Mouse (Mus musculus) liver, embryonic 12.5 days (tissue): Measurements from ENCODE around the gene Mcf2l. TPM values are rescaled to one million over a fixed set of nuclear protein-coding genes. Genes with fewer than 3 reads are reported as not detected.

Experiments
- ATAC-seq: fragments of 200-750 bp; cut with Nextera tagmentation; 2 replicates; pipeline ENCODE4 v1.8.0; 2017; ENCODE audit warnings: moderate number of reproducible peaks, mild to moderate bottlenecking, moderate library complexity
- H3K27ac ChIP-seq: fragments of 300-500 bp; sonication (generic); 2 replicates; pipeline ENCODE4 v1.5.1; 2016; ENCODE audit warnings: mild to moderate bottlenecking
- H3K27me3 ChIP-seq: fragments of 300-500 bp; sonication (generic); replicated peaks from 2 replicates; pipeline ENCODE4 v1.6.1; 2016; ENCODE audit warnings: mild to moderate bottlenecking, moderate library complexity
- H3K36me3 ChIP-seq: fragments of 300-500 bp; sonication (generic); 2 replicates; pipeline ENCODE4 v1.6.1; 2016; ENCODE audit warnings: mild to moderate bottlenecking, moderate library complexity
- H3K4me1 ChIP-seq: fragments of 300-500 bp; sonication (generic); 2 replicates; pipeline ENCODE4 v1.6.1; 2016
- H3K4me2 ChIP-seq: fragments of 300-500 bp; sonication (generic); 2 replicates; pipeline ENCODE4 v1.6.1; 2016; ENCODE audit warnings: mild to moderate bottlenecking, moderate library complexity
- H3K4me3 ChIP-seq: fragments of 300-500 bp; sonication (generic); 2 replicates; pipeline ENCODE4 v1.5.1; 2016; ENCODE audit warnings: mild to moderate bottlenecking, moderate library complexity
- H3K9ac ChIP-seq: fragments of 300-500 bp; sonication (generic); 2 replicates; pipeline ENCODE4 v1.6.1; 2016; ENCODE audit warnings: mild to moderate bottlenecking, moderate library complexity
- H3K9me3 ChIP-seq: fragments of 300-500 bp; sonication (generic); replicated peaks from 2 replicates; pipeline ENCODE4 v1.6.1; 2016; ENCODE audit warnings: mild to moderate bottlenecking, moderate library complexity
- WGBS: fragments of 180-500 bp; shearing (Covaris S2); methylation state at CpG from one replicate; pipeline ENCODE4 v1.1.7; 2016; ENCODE audit not compliant: insufficient replicate concordance; 5-methylcytosine and 5-hydroxymethylcytosine counted together
- polyA plus RNA-seq: library from polyadenylated mRNA; unstranded; fragments of >200 nt; fragmentation: Nextera tagmentation; extraction: Ambion mirVana; gene quantifications from 2 replicates; pipeline ENCODE4 v1.2.1, GENCODE M21; 2016

Mcf2l gene
- 1.9 and 2.1 TPM in 2 replicates for polyA plus RNA-seq

- Histone ChIP-seq H3K27ac (no peak within 1 kb of the TSS), H3K27me3 (peaks cover 87% of the 10 kb centered on the region), H3K4me1 (peaks cover 13% of the 10 kb centered on the region), H3K9ac (peak within 1 kb of the TSS; percentile 57; the same call in 1 of the 2 replicates), H3K4me3 (peak within 1 kb of the TSS; percentile 59), H3K36me3 (no peaks in the 10 kb centered on the region), H3K4me2 (peak within 1 kb of the TSS; percentile 81), H3K9me3 (no peaks in the 10 kb centered on the region)
- WGBS, result 1% methylated on average over 25 of the region's 30 CpGs
- peak; percentile 50 for ATAC-seq
Measured at GRCm38 (mm10) chr8:12873357-12874046, at the start of gene Mcf2l. Mcf2l (plus strand) TSS chr8:12873806.

DNA sequence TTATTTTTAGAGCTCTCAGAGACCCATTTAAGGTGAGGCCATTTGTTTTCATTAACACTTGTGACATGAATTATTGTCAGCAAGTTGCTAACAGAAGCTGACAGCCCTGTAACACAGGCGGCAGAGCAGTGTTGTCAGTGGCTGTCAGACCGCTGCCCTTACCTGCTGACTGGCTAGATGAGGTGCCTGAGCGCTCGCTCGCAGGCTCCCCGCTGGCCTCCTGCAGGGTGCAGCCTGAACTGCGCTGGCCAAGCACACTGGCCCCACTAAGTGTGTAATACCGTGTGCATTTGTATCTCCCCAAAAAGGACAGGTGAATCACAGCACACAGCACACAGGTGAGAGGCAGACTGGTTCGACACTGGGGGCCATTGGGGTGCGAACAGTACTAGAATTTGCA is 49.0 kb upstream of the Mcf2l start:
- no peak overlapping the region for H3K9ac ChIP-seq
- peaks cover 10% of the 10 kb centered on the region; the same call in 1 of the 2 replicates for H3K4me1 ChIP-seq
- peaks cover 65% of the 10 kb centered on the region for H3K27me3 ChIP-seq
- H3K27ac ChIP-seq, result no peak overlapping the region
- no peak overlapping the region for H3K4me2 ChIP-seq
- H3K4me3 ChIP-seq, result no peak overlapping the region
- peaks cover 10% of the 10 kb centered on the region; the same call in 1 of the 2 replicates for H3K36me3 ChIP-seq
- 72% methylated on average over 10 of the region's 10 CpGs for WGBS
- H3K9me3 ChIP-seq, result no peaks in the 10 kb centered on the region
- no peak for ATAC-seq

DNA sequence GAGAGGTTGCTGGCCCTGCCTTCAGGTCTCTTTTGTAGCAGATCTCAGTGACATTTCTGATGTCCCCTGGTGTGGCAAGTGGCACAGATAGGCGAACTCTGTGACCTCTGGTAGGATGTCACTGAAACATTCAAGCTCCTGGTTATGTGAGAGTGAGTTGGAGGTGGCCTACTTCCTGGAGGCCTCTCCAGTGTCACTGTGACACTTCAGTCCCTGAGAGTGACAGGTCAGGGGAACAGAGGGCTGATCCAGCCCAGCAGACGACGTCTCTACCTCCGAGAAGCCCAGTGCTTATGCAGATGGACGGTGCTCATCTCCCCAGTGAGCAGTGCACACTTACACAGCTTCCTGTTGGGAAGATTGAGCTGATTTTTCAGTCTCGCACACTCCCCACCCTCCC is 48.4 kb upstream of the Mcf2l start:
- Histone ChIP-seq H3K36me3 (peaks cover 10% of the 10 kb centered on the region; the same call in 1 of the 2 replicates), H3K9me3 (no peaks in the 10 kb centered on the region), H3K4me2 (no peak overlapping the region), H3K27ac (no peak overlapping the region), H3K4me3 (no peak overlapping the region), H3K9ac (no peak overlapping the region), H3K27me3 (peaks cover 62% of the 10 kb centered on the region), H3K4me1 (peaks cover 10% of the 10 kb centered on the region; the same call in 1 of the 2 replicates)
- 17% methylated on average over 6 of the region's 6 CpGs for WGBS
- no peak for ATAC-seq

DNA sequence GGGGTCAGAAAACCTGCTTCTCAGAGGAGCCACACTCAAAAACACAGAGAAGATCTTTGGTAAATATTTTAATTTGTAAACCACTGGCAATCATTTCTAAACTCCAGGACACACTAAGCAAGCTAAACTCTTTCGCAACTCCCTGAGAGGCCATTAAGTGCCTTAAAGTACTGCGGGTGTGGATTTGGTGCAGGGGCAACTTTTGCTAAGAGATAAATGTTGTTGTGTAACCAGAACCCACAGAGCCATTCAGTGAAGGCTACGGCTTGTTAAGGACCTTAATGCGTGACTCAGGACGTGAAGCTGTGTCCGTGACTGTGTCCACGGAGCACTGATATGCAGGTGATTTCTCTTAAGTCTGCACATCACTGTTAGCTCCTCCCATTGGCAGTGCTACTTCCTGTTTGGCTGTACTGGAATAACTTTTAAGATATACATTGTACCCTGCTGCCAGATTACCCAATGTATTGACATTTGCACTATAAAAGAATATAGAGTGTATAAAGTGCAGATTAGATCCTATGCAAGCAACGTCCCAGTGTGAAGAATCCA is 47.8 kb upstream of the Mcf2l start:
- Histone ChIP-seq H3K36me3 (peaks cover 10% of the 10 kb centered on the region; the same call in 1 of the 2 replicates), H3K27me3 (peaks cover 64% of the 10 kb centered on the region), H3K9me3 (no peaks in the 10 kb centered on the region), H3K4me3 (no peak overlapping the region), H3K27ac (no peak overlapping the region), H3K9ac (no peak overlapping the region), H3K4me1 (peaks cover 10% of the 10 kb centered on the region; the same call in 1 of the 2 replicates), H3K4me2 (no peak overlapping the region)
- WGBS, result 32% methylated on average over 8 of the region's 8 CpGs
- no peak for ATAC-seq

GRCm38 (mm10) chr8:12827124-12827523 is 46.5 kb upstream of the Mcf2l start:
- WGBS, result 75% methylated on average over 9 of the region's 9 CpGs
- peaks cover 13% of the 10 kb centered on the region for H3K36me3 ChIP-seq
- no peak overlapping the region for H3K9ac ChIP-seq
- no peaks in the 10 kb centered on the region for H3K9me3 ChIP-seq
- H3K4me1 ChIP-seq, result peaks cover 10% of the 10 kb centered on the region; the same call in 1 of the 2 replicates
- no peak for ATAC-seq
- peaks cover 64% of the 10 kb centered on the region for H3K27me3 ChIP-seq
- no peak overlapping the region for H3K27ac ChIP-seq
- H3K4me2 ChIP-seq, result no peak overlapping the region
- no peak overlapping the region for H3K4me3 ChIP-seq

DNA sequence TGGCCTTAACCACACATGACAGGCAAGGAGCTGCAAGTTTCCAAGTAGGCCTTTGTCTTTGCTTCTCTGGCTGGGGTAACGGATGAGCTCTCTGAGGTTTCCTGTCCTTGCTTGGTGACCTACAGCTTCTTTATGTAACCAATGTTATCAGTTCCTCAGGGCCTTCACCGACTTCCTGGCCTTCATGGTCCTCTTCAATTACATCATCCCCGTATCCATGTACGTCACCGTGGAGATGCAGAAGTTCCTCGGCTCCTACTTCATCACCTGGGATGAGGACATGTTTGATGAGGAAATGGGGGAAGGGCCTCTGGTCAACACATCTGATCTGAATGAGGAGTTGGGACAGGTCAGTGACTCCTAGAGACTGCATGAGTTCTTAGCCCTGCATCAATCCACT is 45.3 kb upstream of the Mcf2l start:
- peaks cover 63% of the 10 kb centered on the region for H3K27me3 ChIP-seq
- no peak overlapping the region for H3K9ac ChIP-seq
- peaks cover 5% of the 10 kb centered on the region for H3K36me3 ChIP-seq
- H3K4me3 ChIP-seq, result no peak overlapping the region
- WGBS, result 33% methylated on average over 6 of the region's 6 CpGs
- H3K4me2 ChIP-seq, result no peak overlapping the region
- peaks cover 10% of the 10 kb centered on the region; the same call in 1 of the 2 replicates for H3K4me1 ChIP-seq
- ATAC-seq, result no peak
- H3K27ac ChIP-seq, result no peak overlapping the region
- no peaks in the 10 kb centered on the region for H3K9me3 ChIP-seq

DNA sequence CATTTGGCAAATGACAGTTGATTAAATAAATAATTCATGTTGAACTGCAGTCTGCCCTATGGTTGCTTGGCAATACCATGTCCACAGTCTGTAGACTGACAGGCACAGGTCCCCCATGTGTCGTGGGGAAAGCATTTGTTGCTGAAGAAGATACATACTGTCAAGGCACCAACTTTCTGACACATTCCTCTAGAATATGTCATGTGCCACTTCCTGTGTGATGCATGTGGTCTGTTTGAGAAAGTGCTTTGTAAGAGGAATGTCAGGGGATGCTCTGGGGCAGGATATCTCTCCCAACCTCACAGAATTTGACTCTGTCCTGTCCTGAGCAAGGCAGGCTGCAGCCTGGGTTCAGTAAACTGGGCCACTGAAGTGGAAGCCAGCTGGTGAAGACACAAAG is 44.2 kb upstream of the Mcf2l start:
- Histone ChIP-seq H3K27me3 (peaks cover 71% of the 10 kb centered on the region), H3K4me1 (peaks cover 10% of the 10 kb centered on the region; the same call in 1 of the 2 replicates), H3K36me3 (peaks cover 3% of the 10 kb centered on the region; the same call in 1 of the 2 replicates), H3K27ac (no peak overlapping the region), H3K9me3 (no peaks in the 10 kb centered on the region), H3K9ac (no peak overlapping the region), H3K4me3 (no peak overlapping the region), H3K4me2 (no peak overlapping the region)
- ATAC-seq, result no peak
- WGBS, result 56% methylated on average over 1 of the region's 1 CpGs

DNA sequence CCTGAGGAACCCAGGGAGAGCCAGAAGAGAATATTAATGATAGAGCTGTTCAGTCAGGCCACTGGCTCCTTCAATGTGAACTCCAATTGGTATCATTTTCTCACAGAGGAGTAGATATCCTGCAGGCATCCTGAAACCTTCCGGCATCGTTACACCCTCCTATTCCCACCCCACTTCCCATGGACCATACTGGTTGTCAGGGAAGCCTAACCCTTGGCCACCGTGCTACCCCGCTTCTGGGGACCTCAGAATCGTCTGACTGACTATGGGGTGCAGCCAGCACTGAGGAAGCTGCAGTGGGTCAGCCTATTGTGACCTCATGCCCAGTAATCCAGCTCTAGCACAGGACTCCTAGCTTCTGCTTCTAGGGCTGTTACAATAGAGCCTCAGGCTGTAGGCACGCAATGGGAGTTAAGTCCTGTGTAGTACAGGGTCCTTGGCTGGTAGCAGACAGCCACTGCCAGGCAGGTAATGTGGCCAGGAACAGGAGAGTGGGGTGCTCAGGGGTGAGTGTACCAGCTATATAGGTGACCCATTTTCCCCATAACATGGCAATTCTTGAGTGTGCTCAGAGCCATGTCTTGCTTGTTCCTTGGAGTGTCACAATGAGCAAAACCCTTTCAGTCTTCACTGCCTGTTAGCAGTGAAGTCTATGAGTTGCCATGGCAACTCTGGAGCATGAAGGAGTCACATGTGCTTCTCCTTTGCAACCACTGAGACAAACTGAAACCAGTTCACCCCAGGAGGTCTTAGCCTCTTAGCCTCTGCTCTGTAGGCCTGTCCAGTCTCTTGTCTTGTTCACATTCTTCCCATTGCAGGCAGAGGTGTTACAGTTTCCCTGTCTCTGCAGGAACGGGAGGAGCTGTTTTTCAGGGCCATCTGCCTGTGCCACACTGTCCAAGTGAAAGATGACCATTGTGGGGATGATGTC is 41.7 kb upstream of the Mcf2l start:
- Histone ChIP-seq H3K4me1 (no peaks in the 10 kb centered on the region), H3K9me3 (no peaks in the 10 kb centered on the region), H3K9ac (no peak overlapping the region), H3K36me3 (peaks cover 8% of the 10 kb centered on the region; the same call in 1 of the 2 replicates), H3K27ac (no peak overlapping the region), H3K4me2 (no peak overlapping the region), H3K27me3 (peaks cover 78% of the 10 kb centered on the region), H3K4me3 (no peak overlapping the region)
- 79% methylated on average over 7 of the region's 7 CpGs for WGBS
- no peak for ATAC-seq

GRCm38 (mm10) chr8:12833616-12834015 is 40.0 kb upstream of the Mcf2l start:
- H3K4me2 ChIP-seq, result no peak overlapping the region
- H3K27me3 ChIP-seq, result peaks cover 71% of the 10 kb centered on the region
- H3K36me3 ChIP-seq, result peaks cover 8% of the 10 kb centered on the region; the same call in 1 of the 2 replicates
- ATAC-seq, result no peak
- H3K4me3 ChIP-seq, result no peak overlapping the region
- WGBS, result 75% methylated on average over 5 of the region's 5 CpGs
- H3K4me1 ChIP-seq, result no peaks in the 10 kb centered on the region
- H3K27ac ChIP-seq, result no peak overlapping the region
- no peak overlapping the region for H3K9ac ChIP-seq
- no peaks in the 10 kb centered on the region for H3K9me3 ChIP-seq

- 78% methylated on average over 7 of the region's 7 CpGs for WGBS
- Histone ChIP-seq H3K4me1 (no peaks in the 10 kb centered on the region), H3K9me3 (no peaks in the 10 kb centered on the region), H3K9ac (no peak overlapping the region), H3K27ac (no peak overlapping the region), H3K4me2 (no peak overlapping the region), H3K27me3 (peaks cover 64% of the 10 kb centered on the region), H3K4me3 (no peak overlapping the region), H3K36me3 (peaks cover 11% of the 10 kb centered on the region; the same call in 1 of the 2 replicates)
- no peak for ATAC-seq
Measured at GRCm38 (mm10) chr8:12840834-12841233, 32.8 kb upstream of the Mcf2l start.

- Histone ChIP-seq H3K9me3 (no peaks in the 10 kb centered on the region), H3K4me2 (no peak overlapping the region), H3K4me1 (no peaks in the 10 kb centered on the region), H3K36me3 (0 out of 2 replicates have a peak, but pooled peaks cover 6% of the 10 kb centered on the region), H3K27me3 (peaks cover 54% of the 10 kb centered on the region), H3K27ac (no peak overlapping the region), H3K4me3 (no peak overlapping the region), H3K9ac (no peak overlapping the region)
- peak; percentile 66 for ATAC-seq
- 79% methylated on average over 11 of the region's 11 CpGs for WGBS
Measured at GRCm38 (mm10) chr8:12842342-12842995, 31.1 kb upstream of the Mcf2l start.
